Mouse (Mus musculus): ENCODE results near the gene Rap1b. TPM values are rescaled to one million over a fixed set of nuclear protein-coding genes. Genes with fewer than 3 reads are reported as not detected.

Gene Rap1b
- polyA plus RNA-seq, 1 experiment from 2014 or later = 185 TPM

DNA sequence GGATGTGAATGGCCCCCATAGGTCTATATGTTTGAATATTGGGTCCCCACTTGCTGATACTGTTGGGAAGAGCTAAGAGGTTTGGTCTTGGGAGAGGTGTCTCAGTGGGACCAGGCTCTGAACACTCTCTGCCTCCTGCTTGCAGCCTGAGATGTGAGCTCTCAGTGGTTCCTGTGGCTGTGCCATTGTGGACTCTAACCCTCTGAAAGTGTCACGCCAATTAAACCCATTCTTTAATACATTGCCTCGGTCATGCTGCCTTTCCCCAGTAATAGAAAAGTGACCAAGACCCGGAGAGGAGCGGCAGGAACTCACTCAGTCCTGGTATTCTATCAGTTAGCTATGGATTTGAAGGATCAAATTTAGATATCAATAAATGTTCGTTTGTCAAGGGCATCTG is 12.4 kb upstream of the Rap1b start:
- no peak overlapping the region for H3K27ac ChIP-seq
- no peak overlapping the region for H3K4me3 ChIP-seq
- H3K36me3 ChIP-seq = no peaks in the 10 kb centered on the region
- no peak overlapping the region for H3K4me2 ChIP-seq
- WGBS (ENCODE audit: insufficient replicate concordance) = 75% methylated on average over 5 of the region's 5 CpGs
- H3K9ac ChIP-seq = no peak overlapping the region
- no peaks in the 10 kb centered on the region for H3K9me3 ChIP-seq (replicated peaks)
- H3K27me3 ChIP-seq (replicated peaks) = no peaks in the 10 kb centered on the region
- peaks cover 10% of the 10 kb centered on the region for H3K4me1 ChIP-seq
- ATAC-seq = no peak

DNA sequence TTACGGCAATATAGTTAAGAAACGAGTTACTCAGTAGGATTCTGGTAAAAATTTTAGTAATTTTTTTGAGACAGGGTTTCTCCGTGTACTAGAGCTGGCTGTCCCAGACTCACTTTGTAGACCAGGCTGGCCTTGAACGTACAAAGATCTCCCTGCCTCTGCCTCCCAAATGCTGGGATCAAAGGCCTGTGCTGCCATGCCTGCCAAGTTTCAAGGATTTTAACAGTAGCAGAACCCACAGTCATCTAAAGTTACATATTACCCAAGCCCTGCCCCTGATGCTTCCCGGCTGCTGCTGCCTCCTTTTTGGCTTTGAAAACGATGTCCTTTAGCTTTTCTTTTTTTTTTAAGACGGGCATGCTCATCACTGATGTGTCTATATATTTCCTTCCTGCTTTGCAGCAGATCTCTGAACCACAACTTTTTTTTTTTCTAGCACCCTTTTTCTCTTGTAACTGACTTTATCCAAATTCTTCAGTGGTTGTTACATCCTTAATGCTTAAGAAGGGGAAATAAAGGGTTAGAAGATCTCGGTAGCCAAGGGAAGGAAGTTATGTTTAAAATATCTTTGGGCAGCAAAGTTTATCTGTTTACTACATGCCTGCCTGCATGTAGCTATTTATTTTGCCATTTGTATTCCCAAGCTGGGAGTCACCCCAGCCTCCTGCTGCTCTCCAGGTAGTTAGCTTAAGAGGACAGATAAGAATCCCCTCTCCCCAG is 10.3 kb upstream of the Rap1b start:
- ATAC-seq = no peak
- WGBS (ENCODE audit: insufficient replicate concordance) = 23% methylated on average over 8 of the region's 8 CpGs
- peak overlapping the region; percentile 6 for H3K27ac ChIP-seq

DNA sequence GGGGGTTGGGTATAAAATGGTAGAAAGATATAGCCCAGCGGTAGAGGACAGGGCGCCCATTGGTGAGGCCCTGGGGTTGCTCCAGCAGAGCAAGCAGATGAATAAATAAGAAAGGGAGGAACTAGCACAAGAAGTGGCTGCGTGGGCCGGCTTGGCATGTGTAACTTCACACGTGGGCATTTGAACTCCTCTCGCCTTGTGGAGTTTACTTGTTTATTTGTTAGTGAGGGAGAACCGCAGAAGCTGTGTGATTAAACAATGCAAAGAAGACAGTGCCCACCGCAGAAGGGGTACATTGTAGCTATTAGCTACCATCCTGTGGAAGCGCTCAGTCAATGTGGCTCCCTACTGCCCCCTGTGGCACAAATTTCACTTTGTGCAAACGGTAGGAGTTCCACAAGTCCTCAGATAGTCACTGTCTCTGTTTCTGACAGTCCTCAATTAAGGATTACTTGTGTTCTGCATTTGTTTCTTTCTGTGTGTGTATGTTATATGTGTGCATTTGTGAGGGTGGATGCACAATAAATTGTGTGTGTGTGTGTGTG is 6.9 kb upstream of the Rap1b start:
- Histone ChIP-seq H3K9me3 (replicated peaks) (no peaks in the 10 kb centered on the region), H3K27me3 (replicated peaks) (peaks cover 3% of the 10 kb centered on the region; the same call in 1 of the 2 replicates), H3K4me1 (no peaks in the 10 kb centered on the region), H3K27ac (no peak overlapping the region), H3K9ac (no peak overlapping the region), H3K36me3 (no peaks in the 10 kb centered on the region), H3K4me2 (no peak overlapping the region), H3K4me3 (no peak overlapping the region)
- WGBS (ENCODE audit: insufficient replicate concordance) = 80% methylated on average over 10 of the region's 10 CpGs
- ATAC-seq = no peak

More for the DNA sequence above, 10.3 kb upstream of the Rap1b start:
- no peak overlapping the region for H3K9ac ChIP-seq
- H3K9me3 ChIP-seq (replicated peaks) = no peaks in the 10 kb centered on the region
- H3K27me3 ChIP-seq (replicated peaks) = no peaks in the 10 kb centered on the region
- peaks cover 8% of the 10 kb centered on the region for H3K4me1 ChIP-seq
- no peak overlapping the region for H3K4me3 ChIP-seq
- no peaks in the 10 kb centered on the region for H3K36me3 ChIP-seq
- no peak overlapping the region for H3K4me2 ChIP-seq

DNA sequence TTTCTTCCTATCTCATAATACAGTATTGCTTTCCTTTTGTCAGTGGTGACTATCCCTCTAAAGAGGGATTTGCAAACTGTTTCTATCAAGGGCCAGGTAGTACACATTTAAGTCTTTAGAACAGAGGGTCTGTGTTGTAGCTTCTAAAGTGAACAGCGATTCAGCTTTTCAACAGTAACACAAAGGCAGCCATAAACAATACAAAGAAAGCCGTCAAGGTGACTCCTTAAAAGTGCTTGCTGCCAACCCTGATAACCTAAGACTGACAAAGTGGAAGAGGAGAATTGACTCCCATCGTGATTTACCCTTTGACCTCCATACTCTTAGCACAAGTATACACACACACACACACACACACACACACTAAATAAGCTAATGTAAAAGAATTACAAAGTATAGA is 3.1 kb upstream of the Rap1b start:
- no peaks in the 10 kb centered on the region for H3K36me3 ChIP-seq
- peaks cover 7% of the 10 kb centered on the region; the same call in 1 of the 2 replicates for H3K27me3 ChIP-seq (replicated peaks)
- H3K9ac ChIP-seq = no peak overlapping the region
- no peaks in the 10 kb centered on the region for H3K9me3 ChIP-seq (replicated peaks)
- WGBS (ENCODE audit: insufficient replicate concordance) = 53% methylated on average over 3 of the region's 3 CpGs
- no peak for ATAC-seq
- no peak overlapping the region for H3K4me3 ChIP-seq
- H3K27ac ChIP-seq = no peak overlapping the region
- H3K4me1 ChIP-seq = peaks cover 18% of the 10 kb centered on the region
- no peak overlapping the region for H3K4me2 ChIP-seq

DNA sequence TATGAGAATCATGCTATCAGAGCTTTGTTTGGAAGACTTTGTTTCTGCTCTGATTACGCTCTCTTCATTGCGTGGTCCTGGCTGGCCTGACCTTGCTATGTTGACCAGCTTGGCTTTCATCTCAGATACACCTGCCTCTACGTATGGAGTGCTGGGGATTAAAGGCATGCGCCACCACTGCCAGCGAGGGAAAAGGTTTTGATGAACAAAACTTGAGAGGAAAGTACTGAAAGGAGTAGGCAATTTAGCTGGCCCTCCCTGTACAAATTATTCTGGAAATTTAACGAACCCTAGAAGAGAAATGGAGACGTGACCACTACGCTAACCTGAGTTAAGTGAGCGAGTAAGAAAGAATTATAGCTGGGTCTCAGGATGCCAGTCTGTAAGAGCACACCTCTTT is 961 bp upstream of the Rap1b start:
- no peak overlapping the region; the same call in 1 of the 2 replicates for H3K4me3 ChIP-seq
- H3K9ac ChIP-seq = peak overlapping the region; percentile 97; the same call in 1 of the 2 replicates
- no peak overlapping the region for H3K27ac ChIP-seq
- ATAC-seq = no peak
- H3K27me3 ChIP-seq (replicated peaks) = peaks cover 7% of the 10 kb centered on the region; the same call in 1 of the 2 replicates
- peaks cover 39% of the 10 kb centered on the region for H3K4me1 ChIP-seq
- H3K9me3 ChIP-seq (replicated peaks) = no peaks in the 10 kb centered on the region
- peak overlapping the region; percentile 97 for H3K4me2 ChIP-seq
- WGBS (ENCODE audit: insufficient replicate concordance) = 67% methylated on average over 9 of the region's 9 CpGs
- H3K36me3 ChIP-seq = no peaks in the 10 kb centered on the region

DNA sequence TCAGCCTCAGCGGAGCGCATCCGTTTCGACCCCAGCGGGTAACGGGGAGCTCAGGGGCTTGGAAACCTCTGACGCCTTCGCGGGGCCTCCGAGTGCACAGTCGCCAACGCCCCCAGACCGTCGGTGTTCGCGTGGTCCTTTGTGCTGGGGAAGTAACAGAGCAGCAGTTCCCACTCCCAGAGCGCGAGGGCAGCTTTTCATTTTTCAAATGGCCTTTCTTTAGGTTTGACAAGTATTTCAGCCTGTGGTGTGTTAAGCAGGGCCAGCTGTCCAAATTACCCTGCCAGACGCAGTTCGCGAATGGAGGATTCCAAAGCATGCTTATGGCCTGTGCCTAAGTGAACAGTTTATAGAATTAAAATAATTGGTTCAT is 411 bp upstream of the Rap1b start:
- peak overlapping the region; percentile 96 for H3K4me3 ChIP-seq
- peak; percentile 67 for ATAC-seq
- WGBS (ENCODE audit: insufficient replicate concordance) = 1% methylated on average over 21 of the region's 21 CpGs
- H3K27me3 ChIP-seq (replicated peaks) = peaks cover 7% of the 10 kb centered on the region; the same call in 1 of the 2 replicates
- H3K4me2 ChIP-seq = peak overlapping the region; percentile 97
- no peaks in the 10 kb centered on the region for H3K36me3 ChIP-seq
- peaks cover 40% of the 10 kb centered on the region for H3K4me1 ChIP-seq
- H3K9ac ChIP-seq = peak overlapping the region; percentile 97
- peak overlapping the region; percentile 98 for H3K27ac ChIP-seq
- no peaks in the 10 kb centered on the region for H3K9me3 ChIP-seq (replicated peaks)

DNA sequence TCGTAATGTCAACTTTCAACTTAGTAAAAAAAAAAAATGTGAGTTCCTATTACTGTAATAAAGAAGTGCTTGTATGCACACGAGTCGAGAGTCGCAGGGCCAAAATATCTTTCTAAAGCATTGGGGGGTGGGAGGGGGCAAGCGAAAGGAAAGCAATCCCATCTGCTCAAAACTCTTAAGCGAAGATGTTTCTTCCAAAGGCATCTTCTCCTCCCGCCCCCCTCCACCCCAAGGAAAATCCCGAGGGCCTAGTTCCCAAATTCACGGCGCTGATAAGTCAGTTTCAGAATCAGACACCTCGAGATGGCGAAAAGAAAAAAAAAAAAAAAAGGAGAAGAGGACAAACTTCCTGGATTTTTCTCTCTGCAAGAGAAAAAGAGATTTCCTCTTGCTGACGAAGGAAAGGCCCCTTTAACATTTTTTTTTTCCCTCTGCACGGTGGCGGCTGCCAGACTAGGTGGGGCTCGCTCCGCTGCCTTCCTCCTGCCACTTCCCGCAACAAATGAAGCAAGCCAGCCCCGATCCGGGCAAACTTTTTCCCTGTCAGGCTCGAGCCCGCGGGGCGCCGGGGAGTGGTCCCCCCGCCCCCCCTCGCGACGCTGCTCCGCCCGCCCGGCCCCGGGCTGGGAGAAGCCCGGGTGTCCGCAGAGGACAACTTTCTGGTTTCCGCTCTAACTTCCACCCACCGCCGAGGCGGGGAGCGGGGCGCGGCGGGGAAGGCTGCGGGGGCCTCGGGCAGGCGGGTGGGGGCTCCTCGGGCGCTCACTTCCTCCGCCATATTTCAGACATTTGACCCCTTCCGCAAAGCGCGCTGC is 846 bp downstream of the Rap1b start:
- peak overlapping the region; percentile 97 for H3K4me2 ChIP-seq
- H3K36me3 ChIP-seq = no peaks in the 10 kb centered on the region
- H3K27me3 ChIP-seq (replicated peaks) = peaks cover 7% of the 10 kb centered on the region; the same call in 1 of the 2 replicates
- peak overlapping the region; percentile 96 for H3K4me3 ChIP-seq
- peak overlapping the region; percentile 97 for H3K9ac ChIP-seq
- H3K27ac ChIP-seq = peak overlapping the region; percentile 98
- 2% methylated on average over 47 of the region's 52 CpGs for WGBS (ENCODE audit: insufficient replicate concordance)
- peak; percentile 17 for ATAC-seq
- H3K9me3 ChIP-seq (replicated peaks) = no peaks in the 10 kb centered on the region
- H3K4me1 ChIP-seq = peaks cover 52% of the 10 kb centered on the region

DNA sequence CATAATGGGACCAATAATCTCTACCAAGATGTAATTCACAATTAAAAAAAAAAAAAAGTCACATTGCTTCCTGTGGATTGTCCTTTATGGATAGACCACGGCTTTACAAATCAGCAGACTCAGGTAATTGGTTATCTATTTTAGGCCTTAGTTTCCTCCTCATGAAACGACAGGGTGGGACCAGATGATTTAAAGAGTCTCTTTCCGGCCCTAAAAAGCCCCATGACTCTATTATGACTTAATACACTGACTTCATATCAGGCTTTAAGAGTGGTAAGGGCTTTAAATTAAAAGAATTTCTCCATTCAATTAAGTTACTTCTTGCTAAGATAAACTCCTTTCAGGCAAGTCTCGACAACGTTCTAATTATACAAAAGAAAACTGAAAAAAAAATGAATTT is 1.6 kb downstream of the Rap1b start:
- Histone ChIP-seq H3K4me3 (peak overlapping the region; percentile 96), H3K27me3 (replicated peaks) (peaks cover 7% of the 10 kb centered on the region; the same call in 1 of the 2 replicates), H3K4me1 (peaks cover 59% of the 10 kb centered on the region), H3K36me3 (no peaks in the 10 kb centered on the region), H3K4me2 (peak overlapping the region; percentile 97), H3K9me3 (replicated peaks) (no peaks in the 10 kb centered on the region), H3K9ac (peak overlapping the region; percentile 97), H3K27ac (peak overlapping the region; percentile 98; the same call in 1 of the 2 replicates)
- ATAC-seq = no peak
- WGBS (ENCODE audit: insufficient replicate concordance) = 16% methylated on average over 5 of the region's 5 CpGs

DNA sequence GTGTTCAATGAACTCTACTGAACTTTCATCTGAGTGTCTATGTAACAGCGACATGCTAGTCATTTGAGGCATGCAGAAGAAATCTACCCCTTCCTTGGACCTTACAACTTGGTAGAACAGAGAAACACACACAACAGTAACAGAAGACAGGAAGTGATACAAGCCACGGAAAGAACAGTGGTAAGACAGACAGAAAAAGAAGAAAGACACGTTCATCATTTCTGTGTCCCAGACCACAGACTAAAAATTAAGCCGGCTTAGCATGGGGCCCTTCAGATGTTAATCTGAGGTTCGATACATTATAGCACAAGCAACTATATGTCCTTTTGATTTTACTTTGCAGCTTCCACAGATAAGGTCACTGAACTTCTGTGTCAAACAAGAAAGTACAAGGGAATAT is 2.1 kb downstream of the Rap1b start:
- H3K4me3 ChIP-seq = peak overlapping the region; percentile 96
- no peaks in the 10 kb centered on the region for H3K9me3 ChIP-seq (replicated peaks)
- peaks cover 63% of the 10 kb centered on the region for H3K4me1 ChIP-seq
- H3K27ac ChIP-seq = peak overlapping the region; percentile 39; the same call in 1 of the 2 replicates
- no peaks in the 10 kb centered on the region for H3K36me3 ChIP-seq
- peak overlapping the region; percentile 97 for H3K4me2 ChIP-seq
- ATAC-seq = no peak
- H3K27me3 ChIP-seq (replicated peaks) = peaks cover 7% of the 10 kb centered on the region; the same call in 1 of the 2 replicates
- peak overlapping the region; percentile 97 for H3K9ac ChIP-seq
- 16% methylated on average over 5 of the region's 5 CpGs for WGBS (ENCODE audit: insufficient replicate concordance)

DNA sequence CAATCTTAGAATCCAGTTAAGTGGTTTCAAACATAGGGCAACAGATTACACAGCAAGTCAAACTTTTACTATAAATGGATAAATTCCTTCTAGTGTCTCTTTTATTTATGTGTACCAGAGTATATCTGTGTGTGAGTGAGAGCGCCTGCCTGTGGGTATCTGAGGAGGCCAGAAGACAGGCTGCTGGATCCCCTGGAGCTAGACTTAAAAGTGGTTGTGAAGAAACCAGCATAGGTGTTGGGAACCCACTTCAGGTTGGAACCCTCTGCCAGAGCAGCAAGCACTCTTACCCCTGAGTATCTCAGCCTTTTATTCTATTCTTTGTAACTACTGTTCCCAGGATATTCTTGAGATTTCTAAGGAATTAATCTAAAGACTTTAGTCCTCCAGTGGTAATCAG is 4.1 kb downstream of the Rap1b start:
- Histone ChIP-seq H3K36me3 (no peaks in the 10 kb centered on the region), H3K9ac (no peak overlapping the region), H3K9me3 (replicated peaks) (no peaks in the 10 kb centered on the region), H3K4me2 (no peak overlapping the region), H3K4me1 (peaks cover 76% of the 10 kb centered on the region), H3K4me3 (0 out of 2 replicates have a peak overlapping the region, but pooled peaks have one; percentile 2), H3K27ac (no peak overlapping the region), H3K27me3 (replicated peaks) (no peaks in the 10 kb centered on the region)
- WGBS (ENCODE audit: insufficient replicate concordance) = 40% methylated on average over 1 of the region's 1 CpGs
- no peak for ATAC-seq

DNA sequence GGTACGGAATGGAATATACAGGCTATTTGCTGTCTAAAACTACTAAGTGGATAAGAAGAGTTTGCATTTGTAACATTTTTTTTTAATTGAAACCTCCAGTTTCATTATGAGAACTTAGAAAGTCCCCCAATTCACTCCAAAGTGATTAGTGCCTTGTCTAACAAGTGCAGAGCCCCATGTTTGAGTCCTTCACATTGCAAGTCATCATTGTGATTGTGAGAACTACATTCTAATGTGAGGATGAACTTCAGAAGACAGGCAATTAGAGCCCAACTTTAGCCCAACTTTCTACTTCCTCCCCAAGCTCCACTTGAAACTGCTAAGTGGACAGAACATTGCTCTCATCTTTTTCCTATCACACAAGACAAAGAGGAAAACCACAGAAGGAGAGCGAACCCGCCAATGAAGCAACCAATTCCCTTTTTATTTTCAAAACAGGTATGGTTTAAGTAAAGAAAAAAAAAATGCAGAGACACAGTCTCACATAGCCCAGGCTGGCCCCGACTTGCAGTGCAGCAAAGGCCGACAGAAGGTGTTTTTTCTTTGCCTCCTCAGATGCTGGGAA is 5.3 kb downstream of the Rap1b start:
- H3K9ac ChIP-seq = no peak overlapping the region
- no peaks in the 10 kb centered on the region for H3K36me3 ChIP-seq
- WGBS (ENCODE audit: insufficient replicate concordance) = 39% methylated on average over 5 of the region's 5 CpGs
- H3K4me1 ChIP-seq = peaks cover 80% of the 10 kb centered on the region
- no peaks in the 10 kb centered on the region for H3K9me3 ChIP-seq (replicated peaks)
- no peak overlapping the region for H3K4me3 ChIP-seq
- no peaks in the 10 kb centered on the region for H3K27me3 ChIP-seq (replicated peaks)
- H3K27ac ChIP-seq = 0 out of 2 replicates have a peak overlapping the region, but pooled peaks have one; percentile 31
- no peak for ATAC-seq
- H3K4me2 ChIP-seq = no peak overlapping the region; the same call in 1 of the 2 replicates

Data from liver, embryonic 12.5 days (tissue).